In the genomic region with DNA sequence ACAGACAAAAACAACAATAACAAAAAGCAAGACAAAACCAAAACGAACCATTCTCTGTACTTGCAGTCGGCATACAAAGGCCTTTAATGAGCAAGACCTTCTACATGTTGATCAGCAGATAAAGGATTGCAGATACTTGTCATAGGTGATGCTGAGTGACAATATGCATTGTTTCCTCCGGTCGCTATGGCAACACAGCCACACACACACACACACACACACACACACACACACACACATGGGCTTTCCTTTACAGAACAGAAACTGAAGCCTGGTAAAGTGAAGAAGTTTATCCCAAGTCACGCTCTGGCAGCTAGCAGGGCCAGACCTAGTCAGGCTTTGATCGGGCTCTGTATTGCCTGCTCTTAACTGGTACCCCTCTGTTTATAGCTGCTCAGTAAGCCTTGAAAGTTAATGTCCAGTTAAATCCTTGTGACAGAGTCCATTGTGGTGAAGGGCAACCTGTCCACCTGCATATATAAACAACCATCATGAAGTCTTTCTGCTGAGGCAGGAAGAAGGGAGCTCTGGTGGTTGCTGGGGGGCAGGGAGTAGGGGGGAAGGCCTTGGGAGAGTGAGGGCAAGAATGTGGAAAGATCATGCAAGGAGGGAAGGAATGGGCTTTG, we compare ENCODE assay signal across 16 mouse cellular contexts. TPM values are rescaled to one million over a fixed set of nuclear protein-coding genes. Genes with fewer than 3 reads are reported as not detected.
A peak's percentile ranks its signal among the peaks of the same experiment; 100 is the strongest.
DNase-seq lines count a peak whose midpoint lies in the region; ATAC-seq lines count a peak whose summit lies in the region.
"Had no signal": no experiment of that assay in that cellular context is flagged by ENCODE, and none has a peak within 500 bp of the region (broad histone marks: within the 10 kb centered on the region; RNA-seq: fewer than 3 reads in every experiment).

No protein-coding gene starts in this region.

- no peaks in the 10 kb centered on the region for H3K27me3 ChIP-seq in lung, embryonic 15.5 days
- H3K27me3 ChIP-seq in midbrain, embryonic 13.5 days = no peaks in the 10 kb centered on the region
- H3K27me3 ChIP-seq: CH12.LX had no signal

- 0 out of 2 replicates have a peak overlapping the region, but pooled peaks have one; percentile 4 for H3K27ac ChIP-seq in lung, embryonic 15.5 days
- no peak overlapping the region for H3K27ac ChIP-seq in midbrain, embryonic 13.5 days
- H3K27ac ChIP-seq: embryonic facial prominence, embryonic 10.5 days had no signal

- no peak overlapping the region for H3K9ac ChIP-seq in lung, embryonic 15.5 days
- H3K9ac ChIP-seq in midbrain, embryonic 13.5 days (replicated peaks) = no peak overlapping the region

- no peak for ATAC-seq in lung, embryonic 15.5 days (ENCODE audit: borderline replicate concordance, extremely low read depth, low FRiP score, low TSS enrichment)
- ATAC-seq in CD4-positive, CD25-positive, alpha-beta regulatory T cell, adult 4 months = peak; percentile 53
- 0 out of 2 replicates have a peak, but pooled peaks have one; percentile 5 for ATAC-seq in megakaryocyte, adult 5-6 weeks (ENCODE audit: poor library complexity, severe bottlenecking)
- no peak for ATAC-seq in midbrain, embryonic 13.5 days
- ATAC-seq: midbrain, embryonic 16.5 days had no signal

- H3K9me3 ChIP-seq in lung, embryonic 15.5 days = no peaks in the 10 kb centered on the region
- H3K9me3 ChIP-seq in midbrain, embryonic 13.5 days = no peaks in the 10 kb centered on the region
- H3K9me3 ChIP-seq: embryonic facial prominence, embryonic 10.5 days had no signal

- H3K4me1 ChIP-seq in lung, embryonic 15.5 days = peaks cover 28% of the 10 kb centered on the region
- no peaks in the 10 kb centered on the region for H3K4me1 ChIP-seq in midbrain, embryonic 13.5 days (replicated peaks)

- DNase-seq in lung, postnatal 10 days = no peak
- DNase-seq in kidney, adult 18-20 months = peak; percentile 28
- DNase-seq in embryo, embryonic 10.5 days (ENCODE audit: low spot score) = no peak
- DNase-seq in c-Kit-positive CD71-positive TER-119-positive erythroid progenitor cells, embryonic 14.5 days (ENCODE audit: low spot score) = no peak
- DNase-seq: adrenal gland, postnatal 14 days; cerebellum, adult 11-12 months; liver; lung, postnatal 14 days; right cerebral cortex, postnatal 25 days had no signal

- H3K4me2 ChIP-seq in lung, embryonic 15.5 days = no peak overlapping the region
- no peak overlapping the region for H3K4me2 ChIP-seq in midbrain, embryonic 13.5 days (replicated peaks)

- H3K36me3 ChIP-seq in lung, embryonic 15.5 days = no peaks in the 10 kb centered on the region
- H3K36me3 ChIP-seq in midbrain, embryonic 13.5 days = no peaks in the 10 kb centered on the region
- H3K36me3 ChIP-seq: embryonic facial prominence, embryonic 10.5 days had no signal

- no peak overlapping the region for H3K4me3 ChIP-seq in lung, embryonic 15.5 days
- no peak overlapping the region for H3K4me3 ChIP-seq in midbrain, embryonic 13.5 days (replicated peaks)
- H3K4me3 ChIP-seq: embryonic facial prominence, embryonic 10.5 days had no signal

- 76% methylated on average over 6 of the region's 6 CpGs for WGBS in lung, embryonic 15.5 days
- WGBS in midbrain, embryonic 13.5 days = 64% methylated on average over 6 of the region's 6 CpGs

RNA-seq across cellular contexts. Expression of gene Ppp2r5a, which starts 44.4 kb away (rescaled TPM):
- polyA plus RNA-seq in lung, embryonic 15.5 days (2015; fragmentation: Nextera tagmentation; extraction: Ambion mirVana) = 27.1 and 32.2 TPM in 2 replicates
- 10 to 100 TPM; 44.5 to 70.5 TPM for polyA plus RNA-seq in CD4-positive, CD25-positive, alpha-beta regulatory T cell, adult 4 months (2017; shearing (Covaris generic))
- total RNA-seq in megakaryocyte, adult 5-6 weeks (2015) = 333 and 372 TPM in 2 replicates
- total RNA-seq in megakaryocyte, adult 5-6 weeks (2017) = 428 and 451 TPM in 2 replicates
- polyA plus RNA-seq in midbrain, embryonic 13.5 days (2015; fragmentation: Nextera tagmentation; extraction: Ambion mirVana) = 6.3 and 7.3 TPM in 2 replicates

Comparison
In these comparisons a context has a peak if more than half of its experiments do, and no peak if none do; other contexts are left out.
1. ATAC-seq: peak in CD4-positive, CD25-positive, alpha-beta regulatory T cell, adult 4 months (single experiment) and megakaryocyte, adult 5-6 weeks (single experiment); none in lung, embryonic 15.5 days (single experiment) and midbrain, embryonic 13.5 days (single experiment).